Mouse (Mus musculus) small intestine, adult 2 months (tissue): ENCODE measurements around the gene Tefm. TPM values are rescaled to one million over a fixed set of nuclear protein-coding genes. Genes with fewer than 3 reads are reported as not detected.

Experiments
- H3K27ac ChIP-seq: fragments of 200-500 bp; 2 replicates; pipeline ENCODE4 v1.5.1; 2012; ENCODE audit warnings: low read depth, low read length, control low read depth, inconsistent platforms; ENCODE audit not compliant: insufficient read depth
- H3K27me3 ChIP-seq: fragments of 200-500 bp; 2 replicates; pipeline ENCODE4 v1.6.1; 2012; ENCODE audit warnings: mild to moderate bottlenecking, moderate library complexity, low read length, inconsistent platforms; ENCODE audit not compliant: control insufficient read depth, insufficient read depth
- H3K36me3 ChIP-seq: fragments of 200-500 bp; 2 replicates; pipeline ENCODE4 v1.6.1; 2012; ENCODE audit warnings: mild to moderate bottlenecking, low read length, control low read depth, inconsistent platforms; ENCODE audit not compliant: control insufficient read depth, insufficient read depth
- H3K4me1 ChIP-seq: fragments of 200-500 bp; 2 replicates; pipeline ENCODE4 v1.6.1; 2012; ENCODE audit warnings: low read length, inconsistent platforms, mixed read lengths; ENCODE audit not compliant: control insufficient read depth, insufficient read depth, insufficient read length
- H3K4me3 ChIP-seq: fragments of 200-500 bp; 2 replicates; pipeline ENCODE4 v1.5.1; 2012; ENCODE audit warnings: low read depth, mild to moderate bottlenecking, control low read depth, inconsistent platforms, low read length, moderate library complexity
- CTCF ChIP-seq: fragments of 200-500 bp; IDR thresholded peaks from 2 replicates; pipeline ENCODE4 v1.5.1; 2012; ENCODE audit warnings: low read depth, mild to moderate bottlenecking, control low read depth, inconsistent platforms, low read length, moderate library complexity, mixed read lengths; ENCODE audit not compliant: insufficient replicate concordance, insufficient read length; ENCODE audit errors: extremely low read depth
- POLR2A ChIP-seq: fragments of 200-500 bp; IDR thresholded peaks from 2 replicates; pipeline ENCODE4 v1.6.1; 2012; ENCODE audit warnings: low read depth, mild to moderate bottlenecking, control low read depth, inconsistent platforms, low read length, moderate library complexity
- WGBS: fragments of 180-500 bp; shearing (Covaris S2); methylation state at CpG from one replicate; pipeline ENCODE4 v1.1.7; 2018; 5-methylcytosine and 5-hydroxymethylcytosine counted together
- polyA plus RNA-seq: library from polyadenylated mRNA; depleted of rRNA; stranded (reverse); fragments of >200 nt; gene quantifications from 2 replicates; pipeline ENCODE4 v1.2.3, GENCODE M21; 2012

Tefm gene
- polyA plus RNA-seq, 1 experiment: 0.60 TPM

DNA sequence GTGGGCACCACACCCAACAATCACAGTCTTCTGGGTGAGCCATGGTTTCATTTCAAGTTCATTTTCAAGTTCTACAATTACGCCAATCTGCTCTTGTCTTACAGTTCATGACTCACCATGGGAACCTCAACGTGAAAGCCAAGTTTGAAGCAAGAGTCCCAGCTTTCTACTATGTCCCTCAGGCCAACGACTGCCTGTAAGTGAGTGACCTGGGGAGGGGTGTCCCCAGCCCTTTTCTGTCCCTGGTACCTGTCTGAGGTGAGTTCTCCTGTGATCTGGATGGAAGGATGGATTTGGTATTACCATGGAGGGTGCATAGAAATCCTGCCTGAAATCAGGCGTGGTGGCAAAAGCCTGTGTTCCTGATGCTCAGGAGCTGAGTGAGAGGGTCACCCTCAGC lies 14.9 kb upstream of the Tefm start:
- H3K36me3 ChIP-seq: peaks cover 3% of the 10 kb centered on the region
- no peaks in the 10 kb centered on the region for H3K27me3 ChIP-seq
- no peak overlapping the region for H3K4me3 ChIP-seq
- peaks cover 19% of the 10 kb centered on the region for H3K4me1 ChIP-seq
- H3K27ac ChIP-seq: no peak overlapping the region
- 65% methylated on average over 4 of the region's 4 CpGs for WGBS
- TF ChIP-seq CTCF (no peak), POLR2A (no peak)

DNA sequence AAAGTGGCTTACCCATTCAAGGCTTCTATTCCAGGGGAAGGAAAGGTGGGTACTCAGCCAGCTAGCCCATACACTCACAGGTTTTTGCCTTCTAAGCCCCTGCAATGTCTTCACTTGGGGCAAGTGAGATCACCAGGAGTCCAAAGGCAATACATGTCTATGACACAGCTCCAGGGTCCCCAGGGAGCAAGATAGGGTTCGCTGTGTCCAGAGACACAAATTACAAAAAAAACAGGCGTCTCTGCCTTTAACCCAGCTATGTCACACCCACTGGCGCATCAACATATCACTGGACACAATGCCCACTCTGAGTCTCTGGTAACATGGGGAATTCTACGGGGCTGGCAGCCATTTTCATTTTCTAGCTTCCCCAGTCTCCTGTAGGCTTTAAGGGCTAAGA lies 14.0 kb upstream of the Tefm start:
- WGBS: 87% methylated on average over 4 of the region's 4 CpGs

DNA sequence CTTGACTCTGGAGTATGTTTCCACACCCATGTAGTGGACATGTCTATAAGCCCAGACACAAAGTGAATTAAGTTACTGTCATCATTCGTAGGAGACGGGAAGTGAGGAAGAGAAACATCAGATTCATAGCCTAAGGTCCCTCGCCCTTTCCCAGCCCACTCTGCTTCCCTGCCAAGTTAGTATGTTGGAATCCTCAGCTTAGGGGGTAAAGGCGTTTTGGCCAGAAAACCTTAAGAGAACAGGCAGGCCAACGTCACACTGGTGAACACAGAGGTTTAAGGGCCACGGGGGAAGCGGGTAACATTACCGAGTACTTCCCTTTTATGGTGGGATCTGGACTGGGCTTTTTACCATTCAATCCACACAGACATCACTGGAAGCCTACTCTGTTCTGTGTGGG lies 13.6 kb upstream of the Tefm start:
- Histone ChIP-seq H3K27ac (peak overlapping the region; percentile 53; the same call in 1 of the 2 replicates), H3K27me3 (no peaks in the 10 kb centered on the region), H3K36me3 (peaks cover 1% of the 10 kb centered on the region), H3K4me3 (peak overlapping the region; percentile 80), H3K4me1 (peaks cover 19% of the 10 kb centered on the region)
- TF ChIP-seq POLR2A: no peak
- no peak for TF ChIP-seq CTCF
- WGBS: 82% methylated on average over 8 of the region's 8 CpGs

More for the DNA sequence above, 14.0 kb upstream of the Tefm start:
- peaks cover 1% of the 10 kb centered on the region for H3K36me3 ChIP-seq
- peak overlapping the region; percentile 6; the same call in 1 of the 2 replicates for H3K4me3 ChIP-seq
- H3K4me1 ChIP-seq: peaks cover 19% of the 10 kb centered on the region
- peak overlapping the region; percentile 24; the same call in 1 of the 2 replicates for H3K27ac ChIP-seq
- no peaks in the 10 kb centered on the region for H3K27me3 ChIP-seq
- TF ChIP-seq POLR2A (no peak), CTCF (no peak)

GRCm38 (mm10) chr11:80154501-80154900 lies 12.5 kb upstream of the Tefm start:
- peaks cover 14% of the 10 kb centered on the region for H3K4me1 ChIP-seq
- TF ChIP-seq CTCF (no peak), POLR2A (no peak)
- peak overlapping the region; percentile 80 for H3K4me3 ChIP-seq
- peak overlapping the region; percentile 53 for H3K27ac ChIP-seq
- no peaks in the 10 kb centered on the region; the same call in none of the 2 replicates for H3K36me3 ChIP-seq
- no peaks in the 10 kb centered on the region for H3K27me3 ChIP-seq
- WGBS: 35% methylated on average over 25 of the region's 25 CpGs

DNA sequence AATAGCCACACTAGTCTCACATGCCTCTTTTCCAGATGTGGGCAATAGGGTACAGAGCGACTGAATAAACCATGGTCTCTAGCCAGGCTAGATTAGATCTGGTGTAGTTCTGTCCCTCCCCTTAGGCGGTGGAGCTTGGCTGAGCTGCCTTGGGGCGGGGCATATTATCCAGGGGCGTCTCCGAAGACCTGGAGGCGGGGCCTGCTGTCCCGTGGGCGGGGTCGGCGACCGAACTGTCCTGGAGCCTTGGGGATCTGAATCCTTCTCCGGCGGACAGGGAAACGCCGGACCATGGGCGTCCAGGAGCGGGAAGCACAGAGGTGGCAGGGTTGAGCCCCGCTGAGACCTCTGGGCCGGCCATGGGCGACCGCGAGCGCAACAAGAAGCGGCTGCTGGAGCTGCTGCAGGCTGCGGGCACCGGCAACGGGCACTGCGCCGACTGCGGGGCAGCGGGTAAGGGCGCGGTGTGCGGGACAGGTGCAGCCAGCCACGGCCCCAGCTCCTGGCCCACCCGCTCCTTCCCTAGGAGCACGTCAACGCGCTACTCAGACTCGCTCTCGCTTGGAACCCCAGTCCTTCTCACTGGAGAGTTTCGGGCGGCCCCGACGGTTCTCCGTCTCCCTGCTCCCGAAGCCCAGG lies 12.0 kb upstream of the Tefm start, which contains the start of gene Adap2:
TSS of gene Adap2 (plus strand) at position 249 of the 639 bp plus-strand sequence.
- no peaks in the 10 kb centered on the region; the same call in none of the 2 replicates for H3K36me3 ChIP-seq
- H3K4me3 ChIP-seq: peak within 1 kb of the TSS; percentile 80
- H3K4me1 ChIP-seq: peaks cover 9% of the 10 kb centered on the region
- H3K27me3 ChIP-seq: no peaks in the 10 kb centered on the region
- WGBS: under 1% methylated on average over 47 of the region's 47 CpGs
- H3K27ac ChIP-seq: peak within 1 kb of the TSS; percentile 57
- TF ChIP-seq CTCF: no peak
- peak; percentile 90 for TF ChIP-seq POLR2A

- Histone ChIP-seq H3K27me3 (no peaks in the 10 kb centered on the region), H3K36me3 (no peaks in the 10 kb centered on the region; the same call in none of the 2 replicates), H3K4me3 (no peak overlapping the region), H3K27ac (peak overlapping the region; percentile 66), H3K4me1 (peaks cover 7% of the 10 kb centered on the region)
- WGBS: 73% methylated on average over 8 of the region's 8 CpGs
- TF ChIP-seq CTCF (no peak), POLR2A (no peak)
Observed at GRCm38 (mm10) chr11:80152376-80152775, 10.4 kb upstream of the Tefm start.

- WGBS: 34% methylated on average over 2 of the region's 2 CpGs
Observed at GRCm38 (mm10) chr11:80151541-80151940, 9.6 kb upstream of the Tefm start.

GRCm38 (mm10) chr11:80150566-80150965 lies 8.6 kb upstream of the Tefm start:
- H3K27ac ChIP-seq: no peak overlapping the region
- H3K36me3 ChIP-seq: no peaks in the 10 kb centered on the region
- no peak overlapping the region for H3K4me3 ChIP-seq
- 51% methylated on average over 5 of the region's 5 CpGs for WGBS
- no peaks in the 10 kb centered on the region for H3K27me3 ChIP-seq
- peaks cover 13% of the 10 kb centered on the region for H3K4me1 ChIP-seq
- TF ChIP-seq CTCF (no peak), POLR2A (no peak)

More at GRCm38 (mm10) chr11:80151541-80151940, 9.6 kb upstream of the Tefm start:
- Histone ChIP-seq H3K36me3 (no peaks in the 10 kb centered on the region; the same call in 1 of the 2 replicates), H3K4me1 (peaks cover 10% of the 10 kb centered on the region), H3K27ac (peak overlapping the region; percentile 66), H3K27me3 (no peaks in the 10 kb centered on the region), H3K4me3 (no peak overlapping the region)
- TF ChIP-seq POLR2A (no peak), CTCF (no peak)
